Mouse (Mus musculus): ENCODE results near the gene Smad1.

Gene Smad1

DNA sequence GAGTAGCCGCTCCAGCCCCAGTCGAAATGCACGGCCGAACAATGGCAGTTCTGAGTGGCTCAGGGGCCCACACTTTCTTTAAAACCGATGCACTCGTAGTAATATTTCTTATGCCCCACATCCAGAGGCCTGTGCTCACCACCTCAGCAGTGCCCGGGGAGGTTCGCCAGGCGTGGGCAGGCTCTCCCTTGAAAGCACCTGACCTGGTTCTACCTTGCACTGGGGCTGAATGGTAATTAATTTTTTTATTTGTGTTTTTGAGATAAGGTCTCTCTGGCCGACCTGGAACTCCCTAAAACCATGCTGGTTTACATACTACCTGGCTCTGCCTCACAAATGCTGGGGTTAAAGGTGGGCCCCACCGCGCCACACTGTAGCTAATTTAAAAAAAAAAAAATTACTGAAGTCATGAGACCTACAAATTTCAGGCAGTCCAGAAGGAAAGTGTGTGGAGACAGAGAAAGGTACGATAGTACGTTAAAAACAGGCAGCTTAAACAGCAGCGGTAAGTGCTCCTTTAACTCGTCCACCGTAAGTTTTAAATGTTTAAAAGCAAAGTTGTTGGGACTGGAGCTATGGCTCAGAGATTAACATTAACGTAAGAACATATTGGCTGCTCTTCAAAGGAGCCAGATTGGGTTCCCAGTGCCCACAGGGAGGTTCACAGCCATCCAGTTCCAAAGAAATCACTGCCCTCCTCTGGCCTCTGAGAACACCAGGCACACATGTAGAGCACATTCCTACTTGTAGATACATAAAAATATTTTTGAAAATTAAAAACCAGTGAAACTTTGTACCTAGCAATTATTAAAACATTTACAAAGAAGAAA is 103.8 kb downstream of the Smad1 start:
- DNase-seq (ENCODE audit: low spot score): no peak

DNA sequence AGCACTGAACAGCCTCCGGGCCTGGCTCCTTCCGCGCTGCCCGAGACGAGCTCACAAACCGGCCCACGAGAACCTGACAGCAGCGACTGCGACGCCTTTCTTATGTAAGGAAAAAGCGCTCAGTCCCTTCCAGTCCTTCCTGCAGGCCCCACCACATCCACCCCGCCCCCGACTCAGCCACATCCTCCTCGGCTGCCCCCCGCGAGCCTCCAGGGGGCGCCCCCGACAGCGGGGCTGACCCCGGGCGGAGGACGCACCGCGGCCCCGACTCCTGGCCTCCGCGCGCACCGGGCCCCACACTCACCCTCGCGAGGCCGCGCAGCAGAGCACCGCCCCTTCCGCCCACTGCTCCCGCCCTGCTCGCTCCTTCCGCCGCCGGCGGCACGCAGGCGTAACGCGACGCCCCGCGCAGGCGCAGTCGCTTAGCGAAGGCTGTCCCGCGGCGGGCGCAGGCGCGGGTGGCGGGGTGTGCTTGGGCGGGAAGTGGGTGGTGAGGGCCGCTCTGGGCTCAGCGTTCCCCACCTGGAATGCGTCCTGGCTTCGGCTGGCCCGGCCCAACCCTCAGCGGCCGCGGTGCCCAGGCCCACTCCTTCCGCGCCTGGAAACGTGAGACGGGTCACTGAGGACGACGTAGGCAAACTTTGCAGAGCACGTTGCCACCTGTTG is 104.6 kb downstream of the Smad1 start, which contains the start of gene Mmaa:
Gene Mmaa (minus strand): TSS at position 328 of the 666 bp plus-strand sequence.
- peak; percentile 99 for DNase-seq (ENCODE audit: low spot score)

DNA sequence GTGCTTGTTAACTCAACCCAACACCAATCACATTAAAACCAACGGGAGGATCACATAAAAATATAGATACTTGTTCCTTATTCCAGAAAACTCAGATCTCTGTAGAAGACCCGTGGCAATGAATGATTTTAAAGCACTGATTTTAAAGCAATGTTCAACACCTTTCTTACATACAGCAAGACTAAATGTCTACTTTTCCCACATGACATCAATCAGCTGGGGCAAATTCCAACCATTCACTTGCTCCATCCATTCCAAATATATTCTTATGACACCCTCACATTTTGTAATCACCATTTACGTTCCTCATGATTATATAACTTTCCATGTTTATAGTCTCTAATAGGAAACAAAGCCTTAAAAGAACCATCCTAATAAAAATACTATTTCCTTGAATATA is 105.5 kb downstream of the Smad1 start:
- DNase-seq (ENCODE audit: low spot score): no peak

DNA sequence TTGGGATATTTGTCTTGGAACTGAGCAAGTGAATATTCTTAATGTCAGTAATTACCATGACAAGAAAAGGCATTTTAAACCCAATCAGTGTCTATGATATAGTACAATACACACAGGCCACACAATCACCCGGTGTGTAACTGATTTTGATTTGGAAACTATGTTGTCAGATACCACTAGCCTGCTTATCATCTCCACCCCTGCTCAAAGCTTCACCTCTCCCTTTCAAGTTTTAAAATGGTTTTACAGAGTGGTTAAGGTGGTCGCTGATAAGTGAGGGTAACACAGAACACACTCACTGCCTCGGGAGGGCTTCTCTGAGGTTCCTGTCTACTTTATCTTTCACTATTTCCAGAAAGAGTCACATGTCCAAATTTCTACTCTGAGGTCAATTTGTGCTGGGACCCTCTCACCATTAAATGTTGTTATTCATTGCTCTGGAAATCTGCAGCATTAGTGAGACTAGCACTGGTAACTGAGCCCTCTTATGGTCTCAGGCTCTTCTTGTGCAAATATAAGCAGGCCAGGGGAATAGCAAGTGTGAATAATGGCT is 106.5 kb downstream of the Smad1 start:
- DNase-seq (ENCODE audit: low spot score): no peak

DNA sequence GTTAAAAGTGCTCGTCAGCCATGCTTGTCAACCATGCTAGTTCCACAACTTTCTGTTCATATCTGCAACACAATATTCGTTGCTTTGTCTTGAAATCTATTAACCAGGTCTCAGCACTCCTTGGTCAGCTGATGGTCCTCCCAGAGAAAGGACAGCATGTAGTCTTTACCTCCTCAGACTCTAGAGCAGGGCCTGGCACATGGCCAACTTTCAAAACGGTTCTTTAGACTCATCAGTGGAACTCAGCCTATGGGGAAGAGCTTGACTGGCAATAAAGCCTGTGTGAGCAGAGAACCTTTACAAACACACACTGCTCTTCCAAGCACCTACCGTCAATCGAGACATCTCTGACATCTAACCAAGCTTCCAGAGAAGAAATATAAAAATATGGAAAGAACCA is 109.7 kb downstream of the Smad1 start:
- DNase-seq (ENCODE audit: low spot score): no peak

DNA sequence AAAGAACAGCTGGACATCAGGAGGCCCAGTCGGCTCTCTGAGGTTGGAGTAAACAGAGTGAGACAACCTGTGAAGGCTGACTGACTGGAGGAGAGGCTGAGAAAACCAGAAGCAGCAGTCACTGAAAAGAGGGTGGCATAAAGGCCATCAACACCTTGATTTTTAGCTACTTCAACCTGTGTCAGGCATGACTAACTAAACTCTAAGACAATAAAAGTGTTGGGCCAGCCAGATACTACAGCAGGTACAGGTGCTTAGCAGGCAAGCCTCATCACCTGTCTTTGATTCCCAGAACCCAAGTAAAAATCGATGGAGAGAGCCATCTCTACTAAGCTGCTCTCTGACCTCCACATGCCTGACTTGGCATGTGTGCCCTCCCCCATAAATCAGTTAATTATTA is 110.6 kb downstream of the Smad1 start:
- DNase-seq (ENCODE audit: low spot score): no peak
